Mouse (Mus musculus): Measurements from ENCODE around the gene Ctcfl.

DNA sequence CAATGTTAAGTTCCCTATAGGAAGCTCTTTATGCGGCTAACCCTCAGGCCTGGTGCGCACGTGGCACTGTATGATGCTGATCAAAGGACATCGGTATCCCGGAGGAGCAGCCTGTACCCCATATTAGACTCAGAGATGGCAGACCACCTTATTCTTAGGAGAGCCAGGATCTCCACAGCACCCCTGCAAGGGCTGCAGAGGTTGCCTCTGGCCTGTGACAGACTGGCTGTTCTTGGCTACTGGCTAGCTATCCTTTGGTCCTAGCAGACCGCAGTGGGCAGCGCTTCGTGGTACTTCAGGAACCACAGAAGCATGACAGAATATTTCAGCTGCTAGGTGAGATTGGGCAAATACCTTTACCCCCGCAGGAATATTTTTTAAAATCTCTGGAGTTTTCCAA lies 12.9 kb downstream of the Ctcfl start:
- TF ChIP-seq CTCF (IDR thresholded peaks at IDR 0.05; ENCODE audit: control insufficient read depth, insufficient read depth, insufficient replicate concordance, low read depth, low read length) (no peak), POLR2A (IDR thresholded peaks at IDR 0.05; ENCODE audit: control insufficient read depth, low read depth, low read length) (no peak)

All from testis, adult 2 months (tissue).